Mouse (Mus musculus): ENCODE results near the gene Col26a1. TPM values are rescaled to one million over a fixed set of nuclear protein-coding genes. Genes with fewer than 3 reads are reported as not detected.
A peak's percentile ranks its signal among the peaks of the same experiment; 100 is the strongest.

Col26a1 gene
- polyA plus RNA-seq, 1 experiment, result 0.98 TPM

- peaks cover 10% of the 10 kb centered on the region for H3K27me3 ChIP-seq (ENCODE audit: control insufficient read depth, insufficient read depth, low read length)
- no peaks in the 10 kb centered on the region for H3K4me1 ChIP-seq (ENCODE audit: control insufficient read depth, insufficient read depth, insufficient read length)
- peak; percentile 42 to 73 for DNase-seq (ENCODE audit: low read depth in 1 of 2, low spot score in 2 of 2)
- TF ChIP-seq POLR2A (IDR thresholded peaks at IDR 0.05; ENCODE audit: low read depth, low read length) (no peak), CTCF (IDR thresholded peaks at IDR 0.05; ENCODE audit: extremely low read depth, insufficient read depth, insufficient read length, insufficient replicate concordance) (peak; percentile 83)
- 9% methylated on average over 39 of the region's 39 CpGs for WGBS
- H3K27ac ChIP-seq (ENCODE audit: insufficient read depth, low read length), result no peak overlapping the region
- no peaks in the 10 kb centered on the region for H3K36me3 ChIP-seq (ENCODE audit: control insufficient read depth, insufficient read depth, low read length)
- no peak overlapping the region for H3K4me3 ChIP-seq (ENCODE audit: extremely low read depth, insufficient read depth, insufficient read length)
Measured at GRCm38 (mm10) chr5:136881380-136882009, 1.5 kb downstream of the Col26a1 start.

GRCm38 (mm10) chr5:136880101-136880500 is 2.9 kb downstream of the Col26a1 start:
- Histone ChIP-seq H3K4me3 (ENCODE audit: extremely low read depth, insufficient read depth, insufficient read length) (no peak overlapping the region), H3K27me3 (ENCODE audit: control insufficient read depth, insufficient read depth, low read length) (peaks cover 10% of the 10 kb centered on the region), H3K4me1 (ENCODE audit: control insufficient read depth, insufficient read depth, insufficient read length) (no peaks in the 10 kb centered on the region), H3K27ac (ENCODE audit: insufficient read depth, low read length) (no peak overlapping the region), H3K36me3 (ENCODE audit: control insufficient read depth, insufficient read depth, low read length) (no peaks in the 10 kb centered on the region)
- WGBS, result 86% methylated on average over 8 of the region's 8 CpGs
- DNase-seq (ENCODE audit: low read depth in 1 of 2, low spot score in 2 of 2), result no peak
- no peak for TF ChIP-seq CTCF (IDR thresholded peaks at IDR 0.05; ENCODE audit: extremely low read depth, insufficient read depth, insufficient read length, insufficient replicate concordance)
- TF ChIP-seq POLR2A (IDR thresholded peaks at IDR 0.05; ENCODE audit: low read depth, low read length), result no peak

- H3K27me3 ChIP-seq (ENCODE audit: control insufficient read depth, insufficient read depth, low read length), result no peaks in the 10 kb centered on the region
- TF ChIP-seq POLR2A (IDR thresholded peaks at IDR 0.05; ENCODE audit: low read depth, low read length), result no peak
- WGBS, result 86% methylated on average over 10 of the region's 10 CpGs
- no peak for DNase-seq (ENCODE audit: low read depth in 1 of 2, low spot score in 2 of 2)
- no peak overlapping the region for H3K27ac ChIP-seq (ENCODE audit: insufficient read depth, low read length)
- H3K4me1 ChIP-seq (ENCODE audit: control insufficient read depth, insufficient read depth, insufficient read length), result peaks cover 5% of the 10 kb centered on the region; the same call in 1 of the 2 replicates
- no peaks in the 10 kb centered on the region for H3K36me3 ChIP-seq (ENCODE audit: control insufficient read depth, insufficient read depth, low read length)
- no peak overlapping the region for H3K4me3 ChIP-seq (ENCODE audit: extremely low read depth, insufficient read depth, insufficient read length)
Measured at GRCm38 (mm10) chr5:136874271-136874670, 8.7 kb downstream of the Col26a1 start.

- H3K4me1 ChIP-seq (ENCODE audit: control insufficient read depth, insufficient read depth, insufficient read length), result peaks cover 5% of the 10 kb centered on the region; the same call in 1 of the 2 replicates
- no peak overlapping the region for H3K4me3 ChIP-seq (ENCODE audit: extremely low read depth, insufficient read depth, insufficient read length)
- TF ChIP-seq CTCF (IDR thresholded peaks at IDR 0.05; ENCODE audit: extremely low read depth, insufficient read depth, insufficient read length, insufficient replicate concordance), result no peak
- no peak for TF ChIP-seq POLR2A (IDR thresholded peaks at IDR 0.05; ENCODE audit: low read depth, low read length)
- no peak for DNase-seq (ENCODE audit: low read depth in 1 of 2, low spot score in 2 of 2)
- 93% methylated on average over 8 of the region's 8 CpGs for WGBS
- H3K36me3 ChIP-seq (ENCODE audit: control insufficient read depth, insufficient read depth, low read length), result no peaks in the 10 kb centered on the region
- no peak overlapping the region for H3K27ac ChIP-seq (ENCODE audit: insufficient read depth, low read length)
- no peaks in the 10 kb centered on the region for H3K27me3 ChIP-seq (ENCODE audit: control insufficient read depth, insufficient read depth, low read length)
Measured at GRCm38 (mm10) chr5:136872417-136872816, 10.6 kb downstream of the Col26a1 start.

GRCm38 (mm10) chr5:136869451-136870114 is 13.4 kb downstream of the Col26a1 start:
- peak overlapping the region; percentile 3; the same call in 1 of the 2 replicates for H3K27ac ChIP-seq (ENCODE audit: insufficient read depth, low read length)
- TF ChIP-seq CTCF (IDR thresholded peaks at IDR 0.05; ENCODE audit: extremely low read depth, insufficient read depth, insufficient read length, insufficient replicate concordance) (no peak), POLR2A (IDR thresholded peaks at IDR 0.05; ENCODE audit: low read depth, low read length) (no peak)
- DNase-seq (ENCODE audit: low read depth in 1 of 2, low spot score in 2 of 2), result no peak
- H3K36me3 ChIP-seq (ENCODE audit: control insufficient read depth, insufficient read depth, low read length), result no peaks in the 10 kb centered on the region
- peaks cover 8% of the 10 kb centered on the region; the same call in 1 of the 2 replicates for H3K4me1 ChIP-seq (ENCODE audit: control insufficient read depth, insufficient read depth, insufficient read length)
- no peak overlapping the region for H3K4me3 ChIP-seq (ENCODE audit: extremely low read depth, insufficient read depth, insufficient read length)
- WGBS, result 15% methylated on average over 10 of the region's 10 CpGs
- no peaks in the 10 kb centered on the region for H3K27me3 ChIP-seq (ENCODE audit: control insufficient read depth, insufficient read depth, low read length)

GRCm38 (mm10) chr5:136867706-136868105 is 15.3 kb downstream of the Col26a1 start:
- Histone ChIP-seq H3K36me3 (ENCODE audit: control insufficient read depth, insufficient read depth, low read length) (no peaks in the 10 kb centered on the region), H3K27me3 (ENCODE audit: control insufficient read depth, insufficient read depth, low read length) (no peaks in the 10 kb centered on the region), H3K27ac (ENCODE audit: insufficient read depth, low read length) (no peak overlapping the region), H3K4me3 (ENCODE audit: extremely low read depth, insufficient read depth, insufficient read length) (no peak overlapping the region), H3K4me1 (ENCODE audit: control insufficient read depth, insufficient read depth, insufficient read length) (peaks cover 26% of the 10 kb centered on the region)
- TF ChIP-seq CTCF (IDR thresholded peaks at IDR 0.05; ENCODE audit: extremely low read depth, insufficient read depth, insufficient read length, insufficient replicate concordance) (no peak), POLR2A (IDR thresholded peaks at IDR 0.05; ENCODE audit: low read depth, low read length) (no peak)
- DNase-seq (ENCODE audit: low read depth in 1 of 2, low spot score in 2 of 2), result no peak
- whole genome bisulfite sequencing, result 90% methylated on average over 5 of the region's 5 CpGs
